Mouse (Mus musculus) heart, embryonic 11.5 days (tissue): ENCODE results near the gene Plxna2. TPM values are rescaled to one million over a fixed set of nuclear protein-coding genes. Genes with fewer than 3 reads are reported as not detected.

Source experiments
- ATAC-seq: fragments of 200-750 bp; cut with Nextera tagmentation; replicated peaks from 2 replicates; pipeline ENCODE4 v1.8.0; 2017; ENCODE audit warnings: moderate library complexity; ENCODE audit not compliant: insufficient number of reproducible peaks, low FRiP score, low TSS enrichment
- H3K27ac ChIP-seq: fragments of 300-500 bp; sonication (generic); 2 replicates; pipeline ENCODE4 v1.5.1; 2014; ENCODE audit warnings: mild to moderate bottlenecking, low read depth, low read length
- H3K27me3 ChIP-seq: fragments of 300-500 bp; sonication (generic); 2 replicates; pipeline ENCODE4 v1.6.1; 2014; ENCODE audit warnings: mild to moderate bottlenecking, low read length, mixed read lengths; ENCODE audit not compliant: control insufficient read depth, insufficient read depth
- H3K36me3 ChIP-seq: fragments of 300-500 bp; sonication (generic); 2 replicates; pipeline ENCODE4 v1.6.1; 2014; ENCODE audit warnings: mild to moderate bottlenecking, low read length, moderate library complexity, mixed read lengths; ENCODE audit not compliant: control insufficient read depth, insufficient read depth
- H3K4me1 ChIP-seq: fragments of 300-500 bp; sonication (generic); 2 replicates; pipeline ENCODE4 v1.6.1; 2014; ENCODE audit warnings: low read length; ENCODE audit not compliant: control insufficient read depth, insufficient read depth
- H3K4me2 ChIP-seq: fragments of 300-500 bp; sonication (generic); 2 replicates; pipeline ENCODE4 v1.6.1; 2014; ENCODE audit warnings: mild to moderate bottlenecking, moderate library complexity
- H3K4me3 ChIP-seq: fragments of 300-500 bp; sonication (generic); 2 replicates; pipeline ENCODE4 v1.5.1; 2014; ENCODE audit warnings: low read depth, low read length
- H3K9ac ChIP-seq: fragments of 300-500 bp; sonication (generic); 2 replicates; pipeline ENCODE4 v1.6.1; 2014; ENCODE audit warnings: mild to moderate bottlenecking, low read depth, low read length, moderate library complexity
- H3K9me3 ChIP-seq: fragments of 300-500 bp; sonication (generic); replicated peaks from 2 replicates; pipeline ENCODE4 v1.6.1; 2016; ENCODE audit warnings: low read length; ENCODE audit not compliant: control insufficient read depth
- WGBS: fragments of 180-500 bp; shearing (Covaris S2); extraction: QIAGEN DNeasy Blood & Tissue Kit; methylation state at CpG from one replicate; pipeline ENCODE4 v1.1.7; 2014; ENCODE audit not compliant: insufficient replicate concordance; 5-methylcytosine and 5-hydroxymethylcytosine counted together
- polyA plus RNA-seq: library from polyadenylated mRNA; unstranded; fragments of >200 nt; fragmentation: Nextera tagmentation; extraction: Ambion mirVana; gene quantifications from 2 replicates; pipeline ENCODE4 v1.2.1, GENCODE M21; 2014

Plxna2 gene
- polyA plus RNA-seq, 1 experiment from 2014 or later = 6.4 TPM

- H3K36me3 ChIP-seq = no peaks in the 10 kb centered on the region
- H3K4me2 ChIP-seq = no peak overlapping the region
- no peak for ATAC-seq
- H3K4me3 ChIP-seq = no peak overlapping the region
- H3K27me3 ChIP-seq = no peaks in the 10 kb centered on the region
- H3K9me3 ChIP-seq = no peaks in the 10 kb centered on the region
- no peak overlapping the region for H3K27ac ChIP-seq
- peaks cover 28% of the 10 kb centered on the region for H3K4me1 ChIP-seq
- 57% methylated on average over 2 of the region's 2 CpGs for WGBS
- H3K9ac ChIP-seq = no peak overlapping the region
Measured at GRCm38 (mm10) chr1:194693488-194693887, 75.5 kb downstream of the Plxna2 start.

- Histone ChIP-seq H3K9ac (no peak overlapping the region), H3K4me2 (no peak overlapping the region), H3K9me3 (no peaks in the 10 kb centered on the region), H3K36me3 (no peaks in the 10 kb centered on the region), H3K4me1 (peaks cover 25% of the 10 kb centered on the region), H3K27me3 (no peaks in the 10 kb centered on the region), H3K4me3 (no peak overlapping the region), H3K27ac (no peak overlapping the region)
- 85% methylated on average over 2 of the region's 2 CpGs for WGBS
- ATAC-seq = no peak
Measured at GRCm38 (mm10) chr1:194694805-194695204, 76.8 kb downstream of the Plxna2 start.

- 78% methylated on average over 2 of the region's 2 CpGs for WGBS
Measured at GRCm38 (mm10) chr1:194697439-194697838, 79.4 kb downstream of the Plxna2 start.

DNA sequence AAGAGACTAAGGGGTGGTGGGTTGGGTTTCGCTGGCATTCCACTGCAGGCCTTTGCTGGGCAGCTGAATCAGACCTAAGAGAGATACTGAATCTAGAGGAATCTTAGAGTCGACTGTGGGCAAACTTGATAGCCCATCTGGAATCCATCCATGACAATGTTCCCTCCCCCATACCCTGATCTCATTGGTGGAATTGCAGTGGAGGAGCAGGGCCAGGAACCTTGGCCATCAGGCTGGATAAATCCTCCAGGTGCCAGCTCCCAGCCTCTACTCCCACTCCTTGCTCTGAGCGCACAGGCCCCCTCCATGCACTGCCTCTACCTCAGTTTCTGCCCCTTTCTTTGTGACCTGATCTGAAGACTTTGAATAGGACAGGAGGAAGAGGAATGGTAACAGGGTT, 81.3 kb downstream of the Plxna2 start:
- no peak overlapping the region for H3K9ac ChIP-seq
- H3K27ac ChIP-seq = no peak overlapping the region
- no peak overlapping the region for H3K4me2 ChIP-seq
- peaks cover 17% of the 10 kb centered on the region; the same call in 1 of the 2 replicates for H3K4me1 ChIP-seq
- 59% methylated on average over 3 of the region's 3 CpGs for WGBS
- ATAC-seq = no peak
- H3K27me3 ChIP-seq = no peaks in the 10 kb centered on the region
- H3K9me3 ChIP-seq = no peaks in the 10 kb centered on the region
- H3K4me3 ChIP-seq = no peak overlapping the region
- H3K36me3 ChIP-seq = no peaks in the 10 kb centered on the region

More at GRCm38 (mm10) chr1:194697439-194697838, 79.4 kb downstream of the Plxna2 start:
- H3K9me3 ChIP-seq = no peaks in the 10 kb centered on the region
- ATAC-seq = no peak
- H3K27me3 ChIP-seq = no peaks in the 10 kb centered on the region
- no peaks in the 10 kb centered on the region for H3K36me3 ChIP-seq
- peaks cover 30% of the 10 kb centered on the region for H3K4me1 ChIP-seq
- no peak overlapping the region for H3K4me3 ChIP-seq
- H3K9ac ChIP-seq = no peak overlapping the region
- no peak overlapping the region for H3K27ac ChIP-seq
- H3K4me2 ChIP-seq = no peak overlapping the region

DNA sequence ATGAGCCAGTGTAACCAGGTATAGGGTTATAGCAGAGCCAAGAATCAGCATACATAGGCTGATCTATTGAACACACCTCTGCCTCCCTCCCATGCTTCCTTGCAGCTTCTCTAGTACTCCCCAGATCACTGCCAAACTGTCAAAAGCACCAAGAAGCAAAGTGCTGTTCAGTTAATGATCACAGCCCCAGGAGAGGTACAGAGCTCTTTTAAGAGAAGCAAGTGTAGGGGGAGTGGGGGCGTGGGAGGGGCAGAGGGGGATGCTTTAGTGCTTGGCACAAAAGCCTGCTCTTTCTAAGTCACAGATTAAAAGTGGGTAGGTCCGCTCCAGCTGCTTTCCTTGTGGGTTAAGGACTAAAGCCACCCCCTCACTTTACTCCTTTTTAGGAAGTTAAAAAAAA, 85.2 kb downstream of the Plxna2 start:
- Histone ChIP-seq H3K27ac (no peak overlapping the region), H3K9ac (no peak overlapping the region), H3K4me2 (no peak overlapping the region), H3K27me3 (no peaks in the 10 kb centered on the region), H3K9me3 (no peaks in the 10 kb centered on the region), H3K4me3 (no peak overlapping the region), H3K36me3 (no peaks in the 10 kb centered on the region), H3K4me1 (0 out of 2 replicates have a peak, but pooled peaks cover 5% of the 10 kb centered on the region)
- 61% methylated on average over 2 of the region's 2 CpGs for WGBS
- ATAC-seq = no peak

GRCm38 (mm10) chr1:194704171-194704855, 86.3 kb downstream of the Plxna2 start:
- Histone ChIP-seq H3K27ac (no peak overlapping the region), H3K4me2 (no peak overlapping the region), H3K36me3 (no peaks in the 10 kb centered on the region), H3K9ac (no peak overlapping the region), H3K4me1 (0 out of 2 replicates have a peak, but pooled peaks cover 5% of the 10 kb centered on the region), H3K4me3 (no peak overlapping the region), H3K27me3 (no peaks in the 10 kb centered on the region), H3K9me3 (no peaks in the 10 kb centered on the region)
- 73% methylated on average over 1 of the region's 1 CpGs for WGBS
- no peak for ATAC-seq

GRCm38 (mm10) chr1:194706566-194706965, 88.5 kb downstream of the Plxna2 start:
- H3K9ac ChIP-seq = no peak overlapping the region
- 61% methylated on average over 2 of the region's 2 CpGs for WGBS
- no peaks in the 10 kb centered on the region for H3K36me3 ChIP-seq
- H3K9me3 ChIP-seq = no peaks in the 10 kb centered on the region
- no peak for ATAC-seq
- H3K4me3 ChIP-seq = no peak overlapping the region
- H3K27ac ChIP-seq = no peak overlapping the region
- no peaks in the 10 kb centered on the region for H3K4me1 ChIP-seq
- no peaks in the 10 kb centered on the region for H3K27me3 ChIP-seq
- no peak overlapping the region for H3K4me2 ChIP-seq

DNA sequence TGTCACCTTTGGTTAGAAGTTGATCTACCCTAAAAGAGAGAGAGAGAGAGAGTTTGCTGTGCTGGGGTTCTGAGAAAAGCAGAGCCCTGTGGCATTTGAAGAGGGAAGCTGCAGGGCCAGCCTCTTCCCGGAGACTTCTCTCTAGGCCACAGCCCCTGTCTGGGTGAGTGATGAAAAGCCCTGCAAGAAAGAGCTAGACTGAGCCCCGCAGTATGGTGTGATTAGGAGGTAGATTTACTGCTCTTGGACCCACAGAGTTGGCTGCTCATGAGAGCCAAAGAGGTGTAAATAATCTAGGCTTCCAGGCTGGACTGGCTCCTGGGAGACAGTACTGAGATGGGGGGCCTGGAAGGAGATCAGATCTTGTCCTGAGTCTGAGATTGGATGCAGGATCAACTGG, 94.4 kb downstream of the Plxna2 start:
- Histone ChIP-seq H3K27me3 (no peaks in the 10 kb centered on the region), H3K27ac (no peak overlapping the region), H3K9me3 (no peaks in the 10 kb centered on the region), H3K4me3 (no peak overlapping the region), H3K36me3 (no peaks in the 10 kb centered on the region), H3K9ac (no peak overlapping the region), H3K4me2 (no peak overlapping the region), H3K4me1 (no peaks in the 10 kb centered on the region)
- 34% methylated on average over 2 of the region's 2 CpGs for WGBS
- no peak for ATAC-seq
